Mouse (Mus musculus) cerebellum, postnatal 10 days (tissue): ENCODE data around the gene Rnaseh2a.
A peak's percentile ranks its signal among the peaks of the same experiment; 100 is the strongest.

Source experiments
- DNase-seq, 2 experiments: peaks; one replicate each; pipeline ENCODE4 v3.0.0; 2021; ENCODE audit warnings: mixed read lengths in 2 of 2

Rnaseh2a gene

GRCm38 (mm10) chr8:84982499-84983011 lies 13.0 kb upstream of the Rnaseh2a start:
- no peak for DNase-seq

GRCm38 (mm10) chr8:84981644-84982498 lies 12.3 kb upstream of the Rnaseh2a start:
- peak; percentile 43 to 50 for DNase-seq

GRCm38 (mm10) chr8:84980622-84981358 lies 11.2 kb upstream of the Rnaseh2a start:
- DNase-seq = peak; percentile 84 to 86

GRCm38 (mm10) chr8:84979599-84980421 lies 10.2 kb upstream of the Rnaseh2a start:
- DNase-seq = peak; percentile 89 to 93

GRCm38 (mm10) chr8:84978248-84978940 lies 8.8 kb upstream of the Rnaseh2a start, which contains the start of gene Junb:
TSS of gene Junb (minus strand) at chr8:84978718.
- peak; percentile 85 to 90 for DNase-seq

- peak; percentile 56 to 69 for DNase-seq
Observed at GRCm38 (mm10) chr8:84977435-84978247, 8.1 kb upstream of the Rnaseh2a start.

- DNase-seq = peak; percentile 45 to 55
Observed at GRCm38 (mm10) chr8:84976763-84977434, 7.3 kb upstream of the Rnaseh2a start.

- DNase-seq = peak; percentile 97
Observed at GRCm38 (mm10) chr8:84976031-84976762, 6.6 kb upstream of the Rnaseh2a start.

- peak; percentile 78 to 85 for DNase-seq
Observed at GRCm38 (mm10) chr8:84975434-84975833, 5.9 kb upstream of the Rnaseh2a start.

GRCm38 (mm10) chr8:84974543-84975142 lies 5.1 kb upstream of the Rnaseh2a start:
- no peak for DNase-seq

- DNase-seq = peak; percentile 67 to 74
Observed at GRCm38 (mm10) chr8:84973803-84974542, 4.4 kb upstream of the Rnaseh2a start.

GRCm38 (mm10) chr8:84973079-84973478 lies 3.5 kb upstream of the Rnaseh2a start:
- no peak for DNase-seq

- no peak for DNase-seq
Observed at GRCm38 (mm10) chr8:84970913-84971312, 1.3 kb upstream of the Rnaseh2a start.

- DNase-seq = no peak
Observed at GRCm38 (mm10) chr8:84970135-84970790, 696 bp upstream of the Rnaseh2a start.

GRCm38 (mm10) chr8:84968650-84969049 lies 917 bp downstream of the Rnaseh2a start:
- DNase-seq = no peak

GRCm38 (mm10) chr8:84967532-84968304 lies 1.8 kb downstream of the Rnaseh2a start:
- DNase-seq = no peak

GRCm38 (mm10) chr8:84966603-84967002 lies 3.0 kb downstream of the Rnaseh2a start:
- no peak for DNase-seq
